Mouse (Mus musculus): ENCODE measurements around the gene Gatad2b.

The Gatad2b gene

DNA sequence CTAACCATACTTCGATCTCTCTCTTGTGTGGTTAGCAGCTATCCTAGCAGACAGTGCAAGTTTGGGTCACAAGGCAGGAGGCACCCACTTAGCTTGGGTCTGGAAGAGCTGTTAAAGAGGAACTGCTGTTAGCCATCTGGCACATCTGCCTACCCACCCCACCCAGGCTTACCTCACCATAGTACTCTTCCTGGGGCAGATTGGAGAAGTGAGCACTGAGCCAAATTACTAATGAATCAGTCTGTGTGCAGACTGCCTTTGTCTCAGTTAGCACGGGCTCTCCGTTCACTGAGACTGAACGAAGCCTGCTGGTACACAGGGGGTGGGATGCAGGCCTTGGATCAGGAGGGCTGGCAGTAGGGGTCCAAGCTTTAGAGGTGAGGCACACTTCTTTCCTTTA is 90.7 kb downstream of the Gatad2b start:
- no peak for DNase-seq (ENCODE audit: low spot score)

DNA sequence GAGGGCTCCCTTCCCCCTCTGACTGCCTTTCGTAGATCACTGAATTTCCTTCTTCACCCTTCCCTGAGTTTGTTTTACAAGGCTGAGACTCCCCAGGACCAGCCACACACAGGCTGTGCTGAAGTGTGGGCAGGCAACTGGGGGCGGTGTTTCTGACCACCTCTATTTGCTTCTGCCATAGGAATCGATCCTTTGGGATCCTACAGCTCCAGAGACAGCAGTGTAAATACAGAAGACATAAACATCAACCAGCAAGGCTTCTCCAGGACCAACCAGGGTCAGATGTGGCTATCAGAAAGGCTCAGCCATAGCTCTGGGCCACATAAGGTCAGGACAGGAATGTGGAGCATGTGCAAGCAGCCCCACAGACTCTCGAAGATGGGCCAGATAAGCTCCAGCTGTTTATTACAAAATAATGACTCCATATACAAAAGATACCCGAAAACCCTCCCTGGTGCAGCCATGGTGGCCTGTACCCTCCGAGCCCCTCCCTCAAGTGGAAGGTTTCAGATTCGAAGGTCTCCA is 91.9 kb downstream of the Gatad2b start:
- DNase-seq (ENCODE audit: low spot score): no peak

DNA sequence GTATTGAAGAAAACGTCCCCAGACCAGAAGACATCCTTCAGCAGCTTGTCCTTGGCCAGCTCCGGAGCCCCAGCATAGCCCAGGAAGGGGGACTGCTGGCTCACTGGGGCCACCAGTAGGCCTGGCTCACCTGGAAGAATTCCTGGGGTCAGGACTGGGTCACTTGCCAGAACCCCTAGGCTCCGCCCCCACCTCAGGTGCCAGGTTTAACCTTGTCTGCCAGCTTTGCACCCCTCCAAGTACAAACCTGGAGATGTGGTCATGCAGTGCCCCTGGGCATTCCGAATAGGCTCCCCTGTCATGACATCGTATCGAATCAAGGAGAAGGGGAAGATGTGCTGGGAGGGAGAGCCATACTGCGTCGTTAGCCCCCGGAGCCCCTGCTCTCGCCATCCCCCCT is 93.8 kb downstream of the Gatad2b start:
- peak; percentile 63 for DNase-seq (ENCODE audit: low spot score)

DNA sequence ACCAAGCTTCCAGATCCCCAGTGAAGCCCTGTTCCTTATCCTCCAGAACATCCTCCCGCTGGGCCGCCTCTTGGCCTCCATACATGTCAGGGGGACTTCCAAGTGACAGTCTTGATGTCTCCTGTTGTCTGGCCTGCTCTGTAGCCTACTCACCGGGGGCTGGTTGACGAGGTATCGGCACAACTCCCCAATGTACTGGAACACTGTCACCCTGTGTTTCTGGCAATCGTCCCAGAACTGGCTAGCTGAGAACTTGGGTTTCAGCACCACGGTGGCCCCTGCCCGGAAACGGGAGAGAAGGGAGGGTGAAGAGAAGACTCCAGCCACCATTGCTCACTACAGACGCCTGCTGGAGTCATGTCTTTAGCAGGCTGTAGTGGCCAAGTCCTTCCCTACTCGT is 94.5 kb downstream of the Gatad2b start:
- DNase-seq (ENCODE audit: low spot score): peak; percentile 68

DNA sequence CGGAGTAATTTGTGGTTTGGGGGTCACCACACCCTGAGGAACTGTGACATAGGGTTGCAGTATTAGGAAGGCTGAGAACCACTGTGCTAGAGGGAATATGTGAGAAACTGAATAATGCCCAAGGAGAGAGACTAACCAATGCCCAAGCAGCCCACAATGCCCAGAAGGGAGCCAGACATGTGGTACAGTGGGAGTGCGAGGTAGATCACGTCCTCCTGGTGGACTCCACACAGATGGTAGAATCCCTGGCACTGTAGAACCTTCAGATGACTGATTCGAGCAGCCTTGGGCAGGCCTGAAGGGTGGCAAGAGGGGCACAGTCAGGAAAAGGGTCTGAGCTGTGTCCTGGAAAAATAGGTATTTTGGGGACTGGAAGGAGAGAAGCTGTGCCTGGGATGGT is 95.2 kb downstream of the Gatad2b start:
- no peak for DNase-seq (ENCODE audit: low spot score)

DNA sequence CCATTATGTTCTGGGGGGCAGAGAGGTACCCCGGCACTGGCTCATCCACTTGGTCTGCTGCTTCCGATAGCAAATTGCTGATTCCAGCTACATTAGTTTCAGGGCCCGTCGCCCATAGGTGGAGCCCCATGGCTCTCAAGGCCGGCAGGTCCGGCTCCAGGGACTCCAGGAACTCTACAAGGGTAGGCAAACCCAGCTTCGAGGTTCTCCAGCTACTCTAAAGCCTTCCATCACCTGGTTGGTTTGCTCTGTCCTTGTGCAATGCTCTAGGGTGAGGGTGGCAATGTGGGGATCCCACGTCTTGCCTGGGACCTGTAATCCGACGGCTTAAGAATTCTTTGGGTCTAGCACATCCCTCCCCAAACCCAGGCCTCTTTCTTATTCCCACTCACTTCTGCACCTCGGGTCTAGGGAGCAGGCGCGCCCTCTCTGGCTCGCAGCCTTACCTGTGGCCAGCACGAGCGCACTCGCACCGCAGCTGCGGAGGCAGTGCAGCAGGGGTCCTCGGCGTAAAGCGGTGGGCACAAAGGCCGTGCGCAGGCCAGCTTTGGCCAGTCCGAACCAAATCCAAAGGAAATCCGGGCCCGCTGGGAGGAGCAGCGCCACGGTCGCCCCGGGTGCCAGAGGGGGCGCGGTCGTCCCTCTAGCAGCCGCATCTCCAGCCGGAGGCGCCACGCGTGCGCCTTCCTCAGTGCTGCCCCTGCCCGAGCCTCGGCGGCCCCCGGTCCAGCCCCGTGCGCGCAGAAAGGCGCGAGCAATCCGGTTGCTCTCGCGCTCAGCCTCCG is 95.9 kb downstream of the Gatad2b start:
- DNase-seq (ENCODE audit: low spot score): peak; percentile 78

- DNase-seq (ENCODE audit: low spot score): peak; percentile 72
These were observed 96.8 kb downstream of the Gatad2b start, which contains the start of gene Slc27a3 for GRCm38 (mm10) chr3:90389511-90390490. Slc27a3 (minus strand) TSS chr3:90389938.

DNA sequence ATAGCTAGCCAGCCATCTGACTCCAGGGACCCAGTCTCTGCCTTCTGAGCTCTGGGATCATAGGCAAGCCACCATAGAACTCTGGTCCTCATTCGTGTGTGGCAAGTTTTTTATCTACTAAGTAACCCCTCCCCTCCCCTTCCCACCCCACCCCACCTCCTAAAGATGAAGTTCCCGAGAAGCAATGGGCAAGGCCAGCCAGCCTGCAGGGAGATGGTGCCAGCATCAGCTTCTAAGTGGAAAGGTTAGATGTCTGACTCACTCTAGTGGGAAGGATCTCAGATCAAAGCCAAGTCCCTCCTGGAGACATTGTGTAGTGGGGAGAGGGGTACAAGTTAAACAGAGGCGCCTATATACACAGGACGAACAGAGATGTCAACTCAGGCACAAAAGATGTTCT is 98.0 kb downstream of the Gatad2b start:
- DNase-seq (ENCODE audit: low spot score): no peak

- DNase-seq (ENCODE audit: low spot score): no peak
These were observed 99.0 kb downstream of the Gatad2b start for GRCm38 (mm10) chr3:90391941-90392340.

GRCm38 (mm10) chr3:90392661-90393060 is 99.7 kb downstream of the Gatad2b start:
- DNase-seq (ENCODE audit: low spot score): no peak

GRCm38 (mm10) chr3:90395629-90396028 is 102.7 kb downstream of the Gatad2b start:
- no peak for DNase-seq (ENCODE audit: low spot score)

DNA sequence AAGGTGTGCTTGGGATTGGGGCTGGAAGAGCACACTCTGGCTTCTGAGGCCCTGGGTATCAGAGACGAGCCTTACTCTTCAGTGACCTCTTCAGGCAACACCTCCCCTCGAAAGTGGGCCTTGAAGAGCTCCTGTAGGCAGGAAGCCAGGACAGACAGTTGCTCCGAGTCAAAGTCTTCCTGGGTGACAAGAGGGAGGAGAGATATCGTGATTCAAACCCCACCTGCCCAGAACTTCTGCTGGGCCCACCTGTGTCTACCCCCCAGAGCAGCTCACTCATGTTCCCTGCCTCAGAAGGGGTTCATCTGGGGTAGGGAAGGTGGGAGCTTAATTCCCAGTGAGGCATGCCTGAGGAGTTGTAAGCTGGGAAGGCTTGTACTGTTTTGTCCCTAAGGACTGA is 108.0 kb downstream of the Gatad2b start:
- DNase-seq (ENCODE audit: low spot score): no peak

GRCm38 (mm10) chr3:90404121-90404520 is 111.1 kb downstream of the Gatad2b start:
- DNase-seq (ENCODE audit: low spot score): no peak

DNA sequence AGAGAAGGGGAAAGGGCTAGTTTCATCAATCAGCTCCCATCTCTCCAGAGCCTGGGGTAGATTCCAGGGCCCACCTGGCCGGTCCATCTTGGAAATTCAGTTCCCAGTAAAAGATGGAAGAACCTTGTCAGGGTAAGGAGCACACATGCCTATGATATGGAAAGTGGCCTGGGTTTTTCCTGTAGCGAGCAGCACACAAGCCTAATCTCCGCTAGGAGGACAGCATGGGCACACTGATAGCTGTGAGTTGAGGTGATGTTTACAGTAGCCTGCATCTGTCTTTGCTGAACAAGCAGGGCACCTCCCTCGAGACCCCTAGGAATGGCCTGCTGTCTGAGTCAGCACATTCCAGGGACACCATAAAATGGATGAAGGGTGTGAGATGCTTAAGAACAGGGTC is 111.6 kb downstream of the Gatad2b start:
- no peak for DNase-seq (ENCODE audit: low spot score)

DNA sequence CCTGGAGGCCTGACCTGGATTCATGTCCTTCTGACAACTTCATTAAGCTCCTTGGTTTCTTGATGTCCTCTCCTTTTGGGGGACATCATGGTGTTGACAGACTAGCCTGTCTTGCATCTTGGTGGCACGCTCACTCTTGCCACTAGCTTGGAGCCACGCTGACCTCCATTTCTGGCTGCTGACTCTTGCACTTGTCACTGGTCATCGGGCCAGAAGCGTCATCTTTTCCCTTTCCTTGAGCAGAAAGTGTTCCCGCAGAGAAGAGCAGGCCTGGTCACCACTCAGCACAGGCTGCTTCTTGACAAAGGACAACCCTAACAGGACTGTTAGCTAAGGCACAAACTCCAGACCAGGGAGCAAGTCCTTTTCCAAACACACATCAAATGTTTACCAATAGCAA is 113.4 kb downstream of the Gatad2b start:
- DNase-seq (ENCODE audit: low spot score): no peak

GRCm38 (mm10) chr3:90408721-90409120 is 115.7 kb downstream of the Gatad2b start:
- DNase-seq (ENCODE audit: low spot score): no peak

- DNase-seq (ENCODE audit: low spot score): peak; percentile 92
These were observed 119.5 kb downstream of the Gatad2b start for GRCm38 (mm10) chr3:90412312-90413010.

DNA sequence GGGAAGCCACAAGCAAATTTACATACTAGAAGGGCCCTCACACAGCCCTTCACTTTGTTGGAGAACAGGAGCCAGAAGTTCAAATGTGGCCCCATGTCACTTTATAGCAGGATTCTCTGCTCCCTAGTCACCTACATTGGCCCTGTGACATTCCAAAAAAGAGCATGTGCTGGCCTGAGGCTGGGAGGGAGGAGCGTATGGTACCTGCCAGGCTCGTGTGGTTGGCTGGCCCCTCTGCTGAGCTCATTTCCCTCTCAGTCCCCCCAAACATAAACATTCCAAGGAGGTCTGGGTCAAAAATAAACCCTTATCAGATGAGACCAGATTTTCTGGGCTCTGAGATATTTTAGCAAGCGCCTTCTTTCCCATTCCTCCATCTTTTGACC is 120.0 kb downstream of the Gatad2b start:
- DNase-seq (ENCODE audit: low spot score): no peak

Data from testis, postnatal 10 days (tissue).